Mouse (Mus musculus): ENCODE measurements around the gene Slc35b2.

DNA sequence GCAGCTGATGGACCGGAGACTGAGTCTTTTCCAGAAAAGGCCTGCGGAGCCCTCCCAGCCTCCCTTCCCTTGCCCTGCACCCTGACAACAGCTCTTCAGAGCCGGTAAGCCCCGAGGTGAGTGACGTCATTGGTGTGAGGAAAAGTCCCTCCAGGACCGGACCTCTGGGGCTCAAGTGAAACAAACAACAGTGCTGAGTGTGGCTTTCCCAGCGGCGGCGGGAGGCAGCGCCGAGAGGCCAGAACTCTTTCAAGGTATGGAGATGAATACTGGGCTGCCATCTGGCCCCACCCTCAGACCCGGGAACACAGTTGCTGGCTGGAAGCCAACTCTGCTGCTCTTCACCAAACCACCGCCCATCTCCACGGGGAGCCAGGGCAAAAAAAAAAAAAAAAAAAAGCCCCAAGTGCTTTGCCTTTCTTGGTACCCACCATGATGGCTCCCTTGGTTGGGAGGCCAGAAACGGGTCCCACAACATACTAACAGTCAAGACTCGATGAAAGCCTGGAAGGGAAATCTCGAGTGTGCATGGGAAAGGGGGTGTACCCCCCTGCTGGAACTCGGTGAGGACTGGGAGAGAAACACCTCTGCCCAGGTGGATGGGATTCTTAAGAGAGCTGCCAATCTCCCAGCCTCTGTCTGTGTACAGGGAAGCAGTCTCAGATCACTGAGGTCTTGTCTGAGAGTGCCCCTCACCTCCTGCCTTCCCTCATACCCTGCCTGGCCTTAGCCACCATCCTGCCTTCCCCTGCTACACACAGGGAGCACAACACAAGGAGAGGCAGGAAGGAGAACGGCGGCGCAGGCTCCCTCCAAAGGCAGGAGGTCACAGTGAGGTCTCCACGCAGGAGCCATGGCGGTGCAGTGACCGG is 19.4 kb upstream of the Slc35b2 start:
- no peak for TF ChIP-seq CTCF (IDR thresholded peaks at IDR 0.05; ENCODE audit: low read depth)
- TF ChIP-seq EP300 (IDR thresholded peaks at IDR 0.05; ENCODE audit: low read depth) = no peak
